In genomic region chr7:13123554-13124153, GRCm38 (mm10) we compare ENCODE assay signal across 11 mouse cellular contexts. TPM values are rescaled to one million over a fixed set of nuclear protein-coding genes. Genes with fewer than 3 reads are reported as not detected.
A peak's percentile ranks its signal among the peaks of the same experiment; 100 is the strongest.
DNase-seq lines count a peak whose midpoint lies in the region; ATAC-seq and TF ChIP-seq lines count a peak whose summit lies in the region.
"Not testable (repeated sequence)": the region's sequence is repeated elsewhere in the genome, so short reads cannot be mapped to it uniquely, and the experiment has no call there.
"Had no signal": no experiment of that assay in that cellular context is flagged by ENCODE, and none has a peak within 500 bp of the region (broad histone marks: within the 10 kb centered on the region; RNA-seq: fewer than 3 reads in every experiment).

No protein-coding gene starts in this region.

- not testable (repeated sequence) for H3K36me3 ChIP-seq in G1E (replicated peaks); forebrain, embryonic 13.5 days (ENCODE audit: poor library complexity, severe bottlenecking); kidney, embryonic 16.5 days (ENCODE audit: insufficient read depth, low read length); midbrain, postnatal 0 days (ENCODE audit: insufficient read depth, low read length); stomach, embryonic 15.5 days

- not testable (repeated sequence) for DNase-seq in G1E (ENCODE audit: low spot score); midbrain, postnatal 0 days (ENCODE audit: low spot score)
- peak; percentile 19 for DNase-seq in cerebellum, adult 9-10 months
- peak; percentile 7 for DNase-seq in lung, adult 2 months

- WGBS in forebrain, embryonic 13.5 days: under 1% methylated on average over 22 of the region's 34 CpGs
- WGBS in kidney, embryonic 16.5 days: under 1% methylated on average over 15 of the region's 34 CpGs
- 2% methylated on average over 27 of the region's 34 CpGs for WGBS in lung, adult 2 months
- WGBS in midbrain, postnatal 0 days: 0% methylated on average over 13 of the region's 34 CpGs
- WGBS in stomach, embryonic 15.5 days: under 1% methylated on average over 21 of the region's 34 CpGs

- not testable (repeated sequence) for H3K9me3 ChIP-seq in G1E (replicated peaks); forebrain, embryonic 13.5 days (replicated peaks); kidney, embryonic 16.5 days (ENCODE audit: low read length); midbrain, postnatal 0 days (ENCODE audit: low read length); stomach, embryonic 15.5 days

- not testable (repeated sequence) for H3K4me1 ChIP-seq in G1E (ENCODE audit: insufficient read depth, low read depth, low read length); forebrain, embryonic 13.5 days; kidney, embryonic 16.5 days (ENCODE audit: insufficient read depth, low read length); lung, adult 2 months (ENCODE audit: control insufficient read depth, insufficient read depth, low read length); midbrain, postnatal 0 days (ENCODE audit: insufficient read depth, low read length); stomach, embryonic 15.5 days

- peak overlapping the region; percentile 51 for H3K4me2 ChIP-seq in forebrain, embryonic 13.5 days
- H3K4me2 ChIP-seq in kidney, embryonic 16.5 days (replicated peaks; ENCODE audit: low read depth, low read length): peak overlapping the region; percentile 43
- H3K4me2 ChIP-seq in midbrain, postnatal 0 days (ENCODE audit: low read depth, low read length, poor library complexity, severe bottlenecking): peak overlapping the region; percentile 32; the same call in 1 of the 2 replicates
- peak overlapping the region; percentile 43 for H3K4me2 ChIP-seq in stomach, embryonic 15.5 days

- not testable (repeated sequence) for H3K9ac ChIP-seq in forebrain, embryonic 13.5 days; kidney, embryonic 16.5 days (replicated peaks; ENCODE audit: low read length); midbrain, postnatal 0 days (replicated peaks; ENCODE audit: low read length, poor library complexity, severe bottlenecking); stomach, embryonic 15.5 days

- not testable (repeated sequence) for TF ChIP-seq CTCF in G1E (IDR thresholded peaks at IDR 0.05; ENCODE audit: low read depth, low read length); lung, adult 2 months (IDR thresholded peaks at IDR 0.05; ENCODE audit: insufficient read depth, low read length); midbrain, postnatal 0 days (IDR thresholded peaks at IDR 0.05)

- peak overlapping the region; percentile 67 for H3K4me3 ChIP-seq in G1E (ENCODE audit: low read depth, low read length)
- H3K4me3 ChIP-seq in forebrain, embryonic 13.5 days: peak overlapping the region; percentile 26
- peak overlapping the region; percentile 19 for H3K4me3 ChIP-seq in kidney, embryonic 16.5 days (ENCODE audit: low read length)
- H3K4me3 ChIP-seq in lung, adult 2 months (replicated peaks; ENCODE audit: extremely low read depth, low read depth, low read length): not testable (repeated sequence)
- H3K4me3 ChIP-seq in midbrain, postnatal 0 days (ENCODE audit: low read depth, low read length): peak overlapping the region; percentile 22
- peak overlapping the region; percentile 21; the same call in 1 of the 2 replicates for H3K4me3 ChIP-seq in stomach, embryonic 15.5 days (replicated peaks)

- peak; percentile 98 for ATAC-seq in G1E (ENCODE audit: extremely low read depth, insufficient number of reproducible peaks, low FRiP score, poor library complexity, severe bottlenecking)
- peak; percentile 87 for ATAC-seq in forebrain, embryonic 13.5 days
- peak; percentile 92 to 96 for ATAC-seq in hematopoietic stem cell, adult 5-6 weeks (replicated peaks in 1 of 2; ENCODE audit: insufficient read depth in 1 of 2, low FRiP score in 2 of 2, low TSS enrichment in 1 of 2, low read depth in 1 of 2, poor library complexity in 2 of 2, severe bottlenecking in 2 of 2)
- peak; percentile 95 for ATAC-seq in kidney, embryonic 16.5 days (ENCODE audit: low FRiP score, low TSS enrichment)
- peak; percentile 92 for ATAC-seq in midbrain, postnatal 0 days (ENCODE audit: low FRiP score)
- ATAC-seq in stomach, embryonic 15.5 days (ENCODE audit: insufficient read depth, low FRiP score, low read depth): peak; percentile 88

- TF ChIP-seq POLR2A in lung, adult 2 months (IDR thresholded peaks at IDR 0.05; ENCODE audit: borderline replicate concordance, extremely low read depth, low read depth, low read length): not testable (repeated sequence)

- not testable (repeated sequence) for H3K27ac ChIP-seq in forebrain, embryonic 13.5 days; kidney, embryonic 16.5 days (ENCODE audit: low read length); midbrain, postnatal 0 days (ENCODE audit: low read depth, low read length); stomach, embryonic 15.5 days

- H3K27me3 ChIP-seq in G1E (ENCODE audit: insufficient read depth, low read length); forebrain, embryonic 13.5 days; kidney, embryonic 16.5 days (ENCODE audit: insufficient read depth, low read length); midbrain, postnatal 0 days (ENCODE audit: insufficient read depth, low read length); stomach, embryonic 15.5 days (replicated peaks): not testable (repeated sequence)

RNA-seq across cellular contexts. Expression of gene Vmn1r86, which starts 3.9 kb away (rescaled TPM):
- total RNA-seq in G1E (2014; fragmentation: Nextera tagmentation) (not detected in 2 replicates), G1E (2017) (0.06 and 0.11 TPM in 2 replicates)
- polyA plus RNA-seq in G1E (2012): not detected in 2 replicates
- not detected in 2 replicates for polyA plus RNA-seq in forebrain, embryonic 13.5 days (2015; fragmentation: Nextera tagmentation; extraction: Ambion mirVana)
- total RNA-seq in hematopoietic stem cell, adult 5-6 weeks (2017): not detected in 2 replicates
- polyA plus RNA-seq in kidney, embryonic 16.5 days (2015; fragmentation: Nextera tagmentation; extraction: Ambion mirVana): not detected in 2 replicates
- polyA plus RNA-seq in lung, adult 2 months (2012; rRNA removed): not detected in 2 replicates
- total RNA-seq in midbrain, postnatal 0 days (2014; rRNA removed): not detected in 2 replicates
- polyA plus RNA-seq in midbrain, postnatal 0 days (2015; fragmentation: Nextera tagmentation; extraction: Ambion mirVana): not detected in 2 replicates
- not detected in 2 replicates for polyA plus RNA-seq in stomach, embryonic 15.5 days (2015; fragmentation: Nextera tagmentation; extraction: Ambion mirVana)
- total RNA-seq: gastrocnemius, adult 8-10 months; layer of hippocampus, adult 2 months had no signal
- polyA plus RNA-seq: small intestine, adult 2 months had no signal

RNA-seq across cellular contexts. Expression of gene Vmn1r87, which starts 16.3 kb away (rescaled TPM):
- total RNA-seq in G1E (2014; fragmentation: Nextera tagmentation): not detected in 2 replicates
- 0.12 and 0.60 TPM in 2 replicates for total RNA-seq in G1E (2017)
- polyA plus RNA-seq in G1E (2012): not detected in 2 replicates
- polyA plus RNA-seq in forebrain, embryonic 13.5 days (2015; fragmentation: Nextera tagmentation; extraction: Ambion mirVana): not detected in 2 replicates
- not detected in 2 replicates for total RNA-seq in hematopoietic stem cell, adult 5-6 weeks (2017)
- not detected in 2 replicates for polyA plus RNA-seq in kidney, embryonic 16.5 days (2015; fragmentation: Nextera tagmentation; extraction: Ambion mirVana)
- polyA plus RNA-seq in lung, adult 2 months (2012; rRNA removed): not detected in 2 replicates
- not detected in 2 replicates for total RNA-seq in midbrain, postnatal 0 days (2014; rRNA removed)
- not detected in 2 replicates for polyA plus RNA-seq in midbrain, postnatal 0 days (2015; fragmentation: Nextera tagmentation; extraction: Ambion mirVana)
- not detected in 2 replicates for polyA plus RNA-seq in stomach, embryonic 15.5 days (2015; fragmentation: Nextera tagmentation; extraction: Ambion mirVana)
- total RNA-seq: gastrocnemius, adult 8-10 months; layer of hippocampus, adult 2 months had no signal
- polyA plus RNA-seq: small intestine, adult 2 months had no signal

RNA-seq across cellular contexts. Expression of gene Vmn1r85, which starts 28.7 kb away (rescaled TPM):
- total RNA-seq in G1E (2014; fragmentation: Nextera tagmentation) (not detected in 2 replicates), G1E (2017) (under 0.01 and 0.44 TPM in 2 replicates)
- not detected in 2 replicates for polyA plus RNA-seq in G1E (2012)
- polyA plus RNA-seq in forebrain, embryonic 13.5 days (2015; fragmentation: Nextera tagmentation; extraction: Ambion mirVana): not detected in 2 replicates
- total RNA-seq in hematopoietic stem cell, adult 5-6 weeks (2017): not detected in 2 replicates
- polyA plus RNA-seq in kidney, embryonic 16.5 days (2015; fragmentation: Nextera tagmentation; extraction: Ambion mirVana): not detected in 2 replicates
- polyA plus RNA-seq in lung, adult 2 months (2012; rRNA removed): not detected in 2 replicates
- 0.33 and 0.85 TPM in 2 replicates for total RNA-seq in midbrain, postnatal 0 days (2014; rRNA removed)
- polyA plus RNA-seq in midbrain, postnatal 0 days (2015; fragmentation: Nextera tagmentation; extraction: Ambion mirVana): 0.25 and 0.27 TPM in 2 replicates
- not detected in 2 replicates for polyA plus RNA-seq in stomach, embryonic 15.5 days (2015; fragmentation: Nextera tagmentation; extraction: Ambion mirVana)
- total RNA-seq: gastrocnemius, adult 8-10 months; layer of hippocampus, adult 2 months had no signal
- polyA plus RNA-seq: small intestine, adult 2 months had no signal

RNA-seq across cellular contexts. Expression of gene Vmn1r88, which starts 35.7 kb away (rescaled TPM):
- not detected in 2 replicates for total RNA-seq in G1E (2014; fragmentation: Nextera tagmentation)
- total RNA-seq in G1E (2017): 0.06 and 0.22 TPM in 2 replicates
- not detected in 2 replicates for polyA plus RNA-seq in G1E (2012)
- not detected in 2 replicates for polyA plus RNA-seq in forebrain, embryonic 13.5 days (2015; fragmentation: Nextera tagmentation; extraction: Ambion mirVana)
- total RNA-seq in hematopoietic stem cell, adult 5-6 weeks (2017): not detected in 2 replicates
- polyA plus RNA-seq in kidney, embryonic 16.5 days (2015; fragmentation: Nextera tagmentation; extraction: Ambion mirVana): not detected in 2 replicates
- not detected in 2 replicates for polyA plus RNA-seq in lung, adult 2 months (2012; rRNA removed)
- total RNA-seq in midbrain, postnatal 0 days (2014; rRNA removed): not detected in 2 replicates
- polyA plus RNA-seq in midbrain, postnatal 0 days (2015; fragmentation: Nextera tagmentation; extraction: Ambion mirVana): 0.01 TPM in 1 of 2 replicates, not detected in the other
- polyA plus RNA-seq in stomach, embryonic 15.5 days (2015; fragmentation: Nextera tagmentation; extraction: Ambion mirVana): 0.01 TPM in 1 of 2 replicates, not detected in the other
- polyA plus RNA-seq: small intestine, adult 2 months had no signal
